Mouse (Mus musculus) activated CD4-positive, CD25-positive, alpha-beta regulatory T cell (primary cell): ENCODE results near the gene Mast2. TPM values are rescaled to one million over a fixed set of nuclear protein-coding genes. Genes with fewer than 3 reads are reported as not detected.

Experiments used
- polyA plus RNA-seq, 2 experiments: library from polyadenylated mRNA; unstranded; fragments of 100-300 nt; shearing (Covaris generic); gene quantifications; one replicate each; pipeline ENCODE4 v1.2.1; 2017

Mast2 gene
- polyA plus RNA-seq: 10 to 100 TPM; 10.7 to 15.2 TPM

DNA sequence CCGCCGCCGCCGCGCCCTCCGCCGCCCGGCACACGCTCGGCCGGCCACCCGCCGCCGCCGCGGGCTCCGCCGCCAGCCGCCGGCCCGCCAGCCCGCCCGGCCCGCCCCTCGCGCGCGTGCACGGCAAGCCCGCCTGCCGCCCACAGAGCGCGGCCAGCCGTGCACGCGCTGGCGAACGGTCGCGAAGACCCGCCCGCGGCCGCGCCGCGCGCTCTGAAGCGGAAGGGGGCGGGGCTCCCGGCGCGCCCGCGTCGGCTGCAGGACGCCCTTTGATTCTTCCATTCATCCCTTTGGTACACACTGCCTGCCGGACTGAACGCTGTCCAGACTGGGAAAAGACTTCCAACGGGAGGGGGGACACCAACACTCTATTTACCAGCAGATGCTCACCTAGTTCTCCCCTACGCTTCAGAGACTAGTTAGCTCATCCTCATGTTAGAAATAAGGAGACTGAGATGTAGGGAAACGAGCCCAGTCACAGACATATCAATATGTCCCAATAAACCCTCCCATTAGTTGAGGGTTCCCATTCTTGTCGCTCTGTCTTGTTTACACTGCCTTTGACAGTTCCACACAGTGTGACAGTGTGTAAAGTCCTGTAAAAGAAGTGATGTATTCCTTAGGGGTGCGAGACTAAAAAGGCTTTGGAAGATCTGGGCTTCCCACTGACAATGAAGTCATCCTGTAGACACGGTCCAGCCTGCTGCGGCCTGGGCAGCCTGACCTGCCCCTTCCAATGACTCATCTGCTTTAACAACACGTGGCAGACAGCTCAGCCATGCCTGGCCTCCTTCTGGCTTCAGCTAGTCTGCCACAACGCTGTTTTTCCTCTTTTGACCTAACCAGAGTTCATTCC is at the start of gene Mast2:
Gene Mast2, minus strand, starts transcription at position 58 of the 856 bp plus-strand sequence.

DNA sequence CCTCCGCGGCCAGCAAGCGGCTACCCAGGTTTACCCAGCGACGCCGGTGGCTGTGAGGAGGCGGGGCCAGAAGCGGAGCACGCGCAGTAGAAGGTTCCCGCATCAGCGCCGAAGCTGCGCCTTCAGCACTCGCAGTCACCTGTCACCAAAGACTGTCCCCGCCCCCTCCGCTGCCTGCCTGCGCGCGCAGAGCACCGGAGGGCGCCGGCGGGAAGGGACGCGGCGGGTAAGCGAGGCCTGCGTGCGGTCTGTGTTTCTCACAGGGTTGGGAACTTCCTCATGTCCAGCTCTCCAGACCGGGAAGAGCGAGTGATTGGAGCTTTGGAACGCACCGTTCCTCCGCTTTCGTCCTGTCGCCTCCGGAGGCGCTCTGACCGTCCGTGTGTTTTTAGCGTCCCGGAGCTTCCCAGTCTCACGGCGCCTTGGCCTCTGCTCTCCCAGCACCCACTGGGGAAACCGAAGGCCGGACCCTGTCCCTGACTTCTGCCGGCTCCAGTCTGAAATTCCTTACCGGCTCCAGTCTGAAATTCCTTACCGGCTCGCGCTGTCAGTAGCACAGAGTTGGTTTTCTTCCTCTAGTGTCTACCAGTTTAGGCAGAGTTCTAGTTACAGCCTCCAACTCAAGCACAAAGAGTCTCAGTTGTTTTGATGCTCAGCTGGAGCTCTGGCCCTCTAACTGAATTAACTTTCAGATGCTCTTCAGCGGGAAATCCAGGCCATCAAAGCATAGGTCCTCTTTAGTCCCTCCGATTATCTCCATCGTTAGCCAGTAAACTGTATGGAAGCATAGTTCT is 43.6 kb upstream of the Mast2 start, which contains the start of gene Ipp:
Gene Ipp, plus strand, starts transcription at position 125 of the 794 bp plus-strand sequence.

Other genes starting within 250 kb of the Mast2 start
- 1 to 10 TPM; 2.2 to 2.3 TPM for gene Pik3r3, start 242.6 kb downstream of the Mast2 start, polyA plus RNA-seq
- gene Ipp, start 43.4 kb upstream of the Mast2 start, polyA plus RNA-seq: 10 to 100 TPM; 17.3 to 24.5 TPM
- 10 to 100 TPM; 15.2 to 18.7 TPM for gene Tmem69, start 91.8 kb upstream of the Mast2 start, polyA plus RNA-seq
- gene Gpbp1l1, start 93.5 kb upstream of the Mast2 start, polyA plus RNA-seq: 10 to 100 TPM; 43.6 to 55.0 TPM
- 10 to 100 TPM in 1 of 2 experiments, 1 to 10 TPM in 1; 8.0 to 12.0 TPM for gene Ccdc17, start 132.5 kb upstream of the Mast2 start, polyA plus RNA-seq
- 10 to 100 TPM; 50.5 to 76.9 TPM for gene Nasp, start 163.8 kb upstream of the Mast2 start, polyA plus RNA-seq
- 100 to 1,000 TPM; 297 to 376 TPM for gene Akr1a1, start 187.5 kb upstream of the Mast2 start, polyA plus RNA-seq
- gene Prdx1, start 221.4 kb upstream of the Mast2 start, polyA plus RNA-seq: 100 to 1,000 TPM; 622 to 762 TPM
- 1 to 10 TPM; 4.0 to 8.7 TPM for gene Mmachc, start 244.2 kb upstream of the Mast2 start, polyA plus RNA-seq
- gene Ccdc163, start 244.3 kb upstream of the Mast2 start, polyA plus RNA-seq: 1 to 10 TPM; 7.5 to 7.7 TPM